Mouse (Mus musculus): ENCODE results near the gene Slc25a15.

Gene Slc25a15

DNA sequence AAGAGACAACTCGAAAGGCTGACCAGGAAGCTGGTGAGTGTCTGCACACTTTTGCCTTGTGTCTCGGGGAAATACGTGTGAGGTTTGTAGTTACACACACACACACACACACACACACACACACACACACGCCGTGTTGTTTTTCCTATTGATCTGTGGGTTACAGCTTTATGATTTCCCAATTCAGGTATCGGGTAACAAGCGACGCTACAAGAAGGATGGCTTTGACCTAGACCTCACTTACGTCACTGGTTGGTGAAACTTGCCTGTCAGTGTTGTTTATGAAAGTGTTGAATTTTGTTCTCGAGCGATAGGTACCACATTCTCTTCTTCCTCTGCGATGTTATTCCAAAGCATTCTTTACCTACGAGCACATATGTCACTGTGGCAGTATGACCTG, 63.0 kb downstream of the Slc25a15 start:
- ATAC-seq (ENCODE audit: insufficient number of reproducible peaks, low FRiP score, low TSS enrichment): no peak

All from cerebellum, adult (tissue).